Mouse (Mus musculus) adrenal gland, postnatal 36 days (tissue): Measurements from ENCODE around the gene Fuca1. TPM values are rescaled to one million over a fixed set of nuclear protein-coding genes. Genes with fewer than 3 reads are reported as not detected.
A peak's percentile ranks its signal among the peaks of the same experiment; 100 is the strongest.

ENCODE experiments used
- DNase-seq, 2 experiments: peaks; one replicate each; pipeline ENCODE4 v3.0.0; 2021; ENCODE audit warnings: mixed read lengths in 1 of 2
- total RNA-seq, 2 experiments: library from RNA; stranded (reverse); gene quantifications; 2 replicates each; pipeline ENCODE4 v1.2.3; 2021

The Fuca1 gene
- total RNA-seq, 2 experiments from 2014 or later = 84.1 to 87.4 TPM

DNA sequence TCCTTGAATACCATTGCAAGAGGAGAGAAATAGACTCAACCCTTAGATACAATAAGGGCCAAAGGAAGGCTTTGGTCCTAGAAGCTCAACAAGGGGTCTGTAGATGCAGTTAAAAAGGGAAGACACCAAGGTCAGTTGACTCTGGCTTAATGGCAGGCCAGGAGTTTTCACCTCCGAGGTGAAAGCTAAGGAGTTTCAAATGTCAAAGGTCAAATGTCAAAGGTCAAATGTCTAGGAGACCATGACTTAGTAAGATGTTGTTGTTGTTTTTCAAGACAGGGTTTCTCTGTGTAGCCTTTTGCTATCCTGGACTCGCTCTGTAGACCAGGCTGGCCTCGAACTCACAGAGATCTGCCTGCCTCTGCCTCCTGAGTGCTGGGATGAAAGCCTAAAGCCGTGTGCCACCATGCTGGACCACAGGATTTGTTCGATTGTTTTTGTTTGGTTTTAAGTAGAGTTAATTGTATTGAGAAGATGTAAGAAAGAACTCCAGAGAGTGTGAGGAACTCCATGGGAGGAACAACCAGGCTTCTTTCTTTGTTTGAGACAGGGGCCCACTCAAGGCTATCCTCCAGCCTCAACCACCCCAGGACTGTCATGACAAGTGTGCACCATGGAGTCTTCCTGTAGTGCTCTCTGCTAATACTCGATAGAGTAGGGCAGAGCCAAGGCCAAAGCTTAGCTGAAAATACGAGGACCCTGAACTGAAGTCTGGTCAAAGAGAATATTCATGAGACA is 31.2 kb upstream of the Fuca1 start:
- DNase-seq = no peak

DNA sequence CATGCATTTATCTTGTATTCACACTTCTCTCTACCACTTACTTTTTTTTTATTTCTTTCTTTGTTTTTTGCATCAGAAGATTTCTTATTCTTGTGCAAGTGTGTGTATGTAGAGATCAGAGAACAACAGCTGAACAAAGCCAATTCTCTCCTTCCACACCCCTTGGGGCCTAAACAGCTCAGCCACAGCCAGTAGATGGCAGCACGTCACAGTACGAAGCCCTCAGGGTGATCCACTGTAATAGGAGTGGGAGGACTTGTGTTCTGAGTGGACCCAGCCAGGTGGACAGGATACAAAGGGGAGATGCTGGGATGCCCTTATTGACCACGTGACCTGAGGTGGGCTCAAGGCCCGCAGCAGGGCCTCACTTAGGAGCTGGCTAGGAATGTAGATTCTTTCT is 30.7 kb upstream of the Fuca1 start:
- DNase-seq = peak; percentile 83 to 89

DNA sequence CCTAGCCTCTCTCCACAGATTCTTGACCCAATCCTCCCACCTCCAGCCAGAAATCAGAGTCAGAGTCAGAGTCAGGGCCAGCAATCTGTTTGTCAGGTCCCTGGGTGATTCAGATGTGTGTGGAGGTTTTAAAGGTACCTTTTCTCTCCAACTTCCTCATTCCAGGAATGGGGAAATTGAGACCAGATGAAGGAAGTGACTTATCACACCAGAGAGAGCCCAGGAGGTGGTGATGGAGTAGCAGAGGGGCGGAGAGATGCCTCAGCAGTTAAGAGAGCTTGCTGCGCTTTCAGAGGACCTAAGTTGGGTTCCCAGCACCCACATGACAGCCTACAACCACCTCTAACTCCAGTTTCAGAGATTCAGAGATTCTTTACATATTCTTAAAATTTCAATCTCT is 29.0 kb upstream of the Fuca1 start:
- no peak for DNase-seq

DNA sequence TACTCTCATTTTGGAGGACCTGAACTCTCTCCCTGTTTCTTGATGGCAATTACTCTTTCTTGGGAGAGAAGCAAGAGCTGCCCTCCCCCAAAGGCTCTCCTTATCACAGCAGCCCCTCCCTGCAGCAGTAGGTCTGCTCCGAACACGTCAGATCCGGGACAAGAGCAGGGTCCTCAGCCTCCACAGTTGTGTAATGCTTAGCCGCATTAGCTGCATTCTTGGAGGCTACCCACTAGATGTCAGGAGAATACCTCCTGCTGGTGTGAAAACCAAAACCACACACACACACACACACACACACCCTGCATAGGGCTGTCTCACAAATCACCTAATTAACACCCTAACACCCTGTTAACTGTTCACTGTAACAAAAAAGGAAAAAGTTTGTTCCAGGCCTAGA is 27.7 kb upstream of the Fuca1 start:
- DNase-seq = no peak

DNA sequence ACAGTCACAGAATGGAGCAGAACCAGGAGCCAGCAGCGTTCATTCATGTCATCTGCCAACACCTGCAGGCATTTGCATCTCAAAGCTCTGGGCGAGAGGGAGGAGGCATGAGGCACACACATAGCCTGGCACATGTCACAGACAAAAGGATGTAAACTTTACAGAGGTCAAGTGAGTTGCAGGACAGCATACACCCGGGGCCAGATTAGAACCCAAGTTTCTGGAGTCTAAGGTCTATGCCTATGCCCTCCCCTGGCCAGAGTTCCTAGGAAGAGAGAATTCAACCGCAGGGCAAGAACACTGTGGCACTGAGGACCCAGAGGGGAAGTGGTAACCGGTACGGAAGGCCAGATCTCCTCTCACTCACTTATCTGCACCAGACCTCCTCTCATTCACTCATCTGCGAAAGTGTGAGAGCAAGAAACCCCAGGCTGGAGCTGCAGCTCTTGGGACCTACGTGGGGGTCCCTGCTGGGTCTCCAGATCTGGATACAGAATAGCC is 25.4 kb upstream of the Fuca1 start, which contains the start of gene Cnr2:
Gene Cnr2, plus strand, starts transcription at position 324 of the 501 bp plus-strand sequence.
- DNase-seq = no peak

DNA sequence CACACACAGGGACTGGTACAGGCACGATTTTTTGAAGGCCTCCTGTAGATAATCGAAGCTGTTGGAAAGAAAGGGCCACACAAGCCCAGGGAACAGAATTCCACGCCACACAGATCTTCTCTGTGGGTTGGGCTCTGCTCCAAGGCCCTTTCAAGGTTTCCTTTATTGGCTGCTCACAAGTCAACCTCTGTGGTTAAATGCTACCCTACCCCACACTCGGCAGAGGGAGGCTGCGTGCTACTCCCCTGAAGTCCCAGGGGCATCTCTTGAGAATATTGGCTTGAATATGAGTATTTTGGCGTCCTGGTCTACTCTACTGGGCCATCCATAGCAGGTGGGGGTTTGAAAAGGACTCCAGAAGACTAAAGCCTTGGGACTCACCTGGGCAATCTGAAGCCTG is 24.4 kb upstream of the Fuca1 start:
- no peak for DNase-seq

DNA sequence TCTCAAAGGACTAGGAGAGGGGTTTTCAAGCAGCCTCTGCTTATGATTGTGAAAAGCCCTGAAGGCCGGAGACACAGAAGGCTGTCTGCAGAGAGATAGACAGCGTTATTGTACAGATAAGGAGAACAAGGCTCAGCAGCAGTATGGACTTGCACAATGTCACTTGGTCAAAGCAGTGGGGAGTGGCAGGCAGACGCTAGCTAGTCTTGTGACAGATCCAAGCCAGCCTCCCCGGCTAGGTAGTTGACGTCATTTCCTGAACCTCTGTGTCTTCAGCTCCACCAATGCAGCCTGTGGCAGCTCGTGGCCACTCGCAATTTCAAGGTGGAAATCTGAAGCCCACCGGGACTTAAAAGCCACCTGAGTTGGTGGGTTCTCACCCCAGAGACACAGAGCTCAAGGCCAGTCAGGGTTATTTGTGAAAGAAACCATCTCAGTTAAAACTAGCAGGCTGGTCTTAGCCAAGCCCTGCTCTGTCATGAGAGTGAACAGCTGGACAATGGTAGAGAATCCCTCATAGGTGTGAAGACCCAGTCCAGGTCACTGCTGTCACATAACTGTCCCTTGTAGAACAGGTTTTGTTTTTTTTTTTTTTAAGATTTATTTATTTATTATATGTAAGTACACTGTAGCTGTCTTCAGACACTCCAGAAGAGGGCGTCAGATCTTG is 22.0 kb upstream of the Fuca1 start:
- peak; percentile 39 to 49 for DNase-seq

DNA sequence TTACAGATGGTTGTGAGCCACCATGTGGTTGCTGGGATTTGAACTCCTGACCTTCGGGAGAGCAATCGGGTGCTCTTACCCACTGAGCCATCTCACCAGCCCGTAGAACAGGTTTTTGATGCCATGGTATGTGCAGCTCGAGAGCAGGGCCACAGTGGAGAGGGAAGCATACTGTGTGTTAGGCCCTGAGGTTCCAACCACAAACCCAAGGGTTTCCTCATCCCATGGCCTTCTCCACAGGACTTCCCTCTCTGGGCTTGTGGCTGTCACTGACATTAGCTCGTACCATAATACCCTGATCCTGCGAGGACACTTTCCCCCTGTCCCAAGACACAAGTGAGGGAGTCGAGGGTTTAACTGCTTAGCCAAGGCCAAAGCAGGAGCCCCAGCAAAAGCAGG is 21.5 kb upstream of the Fuca1 start:
- no peak for DNase-seq

DNA sequence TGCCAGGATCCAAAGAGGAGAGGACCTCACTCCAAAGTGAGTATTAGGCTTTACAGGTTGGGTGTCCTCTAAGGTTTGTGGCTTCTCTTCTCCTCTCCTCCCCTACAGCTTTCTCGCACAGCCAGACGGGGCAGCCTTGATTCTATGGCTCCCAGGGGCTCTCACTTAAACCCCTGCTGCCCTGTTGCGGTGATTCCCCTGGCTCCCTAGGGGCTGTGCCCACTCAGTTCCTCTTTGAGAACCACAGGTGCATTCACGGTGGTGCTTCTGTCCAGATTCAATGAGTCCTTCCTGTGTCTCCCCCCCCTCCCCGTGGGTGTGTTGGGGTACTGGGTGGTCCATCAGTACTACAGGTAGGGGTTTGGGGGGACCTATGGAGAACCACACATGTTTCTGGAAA is 20.5 kb upstream of the Fuca1 start:
- DNase-seq = no peak

DNA sequence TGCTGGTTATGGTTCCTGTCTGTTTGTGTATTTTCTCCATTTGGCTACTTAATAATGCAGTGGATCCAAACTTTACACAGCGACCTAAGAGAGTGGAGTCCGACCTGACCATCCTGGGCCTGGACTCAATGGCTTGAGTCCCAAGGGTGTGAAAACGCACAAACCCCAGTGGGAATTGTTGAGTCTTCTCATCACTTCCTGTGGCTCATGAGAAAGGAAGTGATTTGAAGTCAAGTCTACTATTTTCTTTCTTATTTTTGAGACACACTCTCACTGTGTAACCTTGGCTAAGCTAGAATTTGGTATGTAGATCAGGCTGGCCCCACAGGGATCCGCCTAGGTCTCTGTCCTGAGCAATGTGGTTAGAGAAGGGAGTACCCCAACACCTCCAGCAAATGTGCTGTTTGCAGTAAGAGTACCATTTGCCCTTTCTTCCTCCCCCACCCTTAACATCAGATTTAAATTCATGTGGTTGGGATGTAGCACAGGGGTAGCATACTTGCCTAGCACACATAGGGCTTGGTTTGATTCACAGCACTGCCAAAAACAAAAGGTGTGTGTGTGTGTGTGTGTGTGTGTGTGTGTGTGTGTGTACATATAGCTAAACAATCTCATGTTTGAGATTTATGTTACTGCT is 17.8 kb upstream of the Fuca1 start:
- no peak for DNase-seq

DNA sequence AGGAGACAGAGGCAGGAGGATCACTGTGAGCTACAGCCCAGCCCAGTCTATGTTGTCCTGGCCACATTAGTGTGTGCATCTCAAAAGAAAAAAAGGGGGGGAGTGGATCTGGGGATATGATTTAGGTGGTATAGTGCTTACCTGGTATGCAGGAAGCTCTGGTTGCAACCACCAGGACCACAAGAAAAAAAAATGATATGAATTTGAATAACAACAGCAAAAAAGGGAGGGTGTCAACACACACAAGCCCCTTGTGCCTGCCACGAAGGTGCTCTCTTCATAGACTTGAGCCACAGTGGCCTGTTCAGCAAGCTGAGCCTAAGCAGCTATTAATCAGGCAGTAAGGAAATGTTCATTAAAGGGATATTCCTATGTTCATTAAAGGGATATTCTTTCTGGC is 15.7 kb upstream of the Fuca1 start:
- no peak for DNase-seq

DNA sequence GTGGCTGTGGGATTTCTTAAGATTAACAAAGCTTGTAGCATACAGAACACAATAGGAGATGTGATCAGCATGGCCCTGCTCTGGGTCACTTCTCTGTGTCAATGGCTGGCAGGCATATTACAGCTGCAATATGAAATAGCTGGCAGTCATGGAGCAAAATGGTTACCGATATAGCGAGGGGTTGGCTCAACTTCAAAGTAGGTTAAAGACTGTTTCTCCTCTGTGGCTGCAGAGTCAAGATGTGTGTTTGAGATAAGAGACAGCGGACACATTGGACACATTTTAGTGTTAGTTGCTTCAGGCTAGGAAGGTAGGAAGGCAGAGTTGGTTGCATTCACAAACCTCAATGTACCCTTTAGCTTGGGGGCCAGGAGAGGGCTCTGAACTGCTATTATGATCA is 13.9 kb upstream of the Fuca1 start:
- no peak for DNase-seq

DNA sequence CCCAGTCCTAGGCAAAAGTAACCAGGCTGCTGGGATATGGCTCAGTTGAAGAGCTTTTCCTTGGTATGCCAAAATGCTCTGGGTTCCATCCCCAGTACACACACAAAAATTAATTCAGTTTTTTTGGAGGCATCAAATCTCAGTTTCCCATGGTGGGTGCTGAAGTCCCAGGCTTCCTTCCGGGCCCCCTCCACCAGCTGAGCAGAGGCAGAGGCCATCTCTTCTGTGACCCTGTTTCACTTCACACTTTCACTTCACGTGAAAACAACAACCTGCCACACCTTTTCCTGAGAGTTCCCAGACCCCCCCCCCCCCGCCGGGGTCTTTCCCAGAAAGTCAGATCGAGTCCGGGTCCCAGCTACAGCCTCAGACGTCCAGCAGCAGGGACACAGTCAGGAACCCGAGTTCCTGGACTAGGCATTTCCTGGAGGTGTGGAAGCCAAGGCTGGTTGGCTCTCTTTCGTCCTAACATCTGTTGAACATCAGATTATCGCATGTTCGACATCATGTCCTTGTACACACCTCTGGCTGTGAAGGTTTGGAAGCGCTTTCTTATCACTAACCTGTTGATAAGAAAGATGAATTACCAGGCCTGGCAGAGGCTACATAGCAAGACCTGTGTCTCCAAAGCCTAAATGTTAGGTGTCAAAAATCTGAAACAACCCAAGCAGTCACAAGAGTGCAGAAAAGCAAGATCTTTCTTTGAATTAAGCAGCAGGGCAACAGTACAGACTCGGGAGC is 11.0 kb upstream of the Fuca1 start:
- DNase-seq = no peak

DNA sequence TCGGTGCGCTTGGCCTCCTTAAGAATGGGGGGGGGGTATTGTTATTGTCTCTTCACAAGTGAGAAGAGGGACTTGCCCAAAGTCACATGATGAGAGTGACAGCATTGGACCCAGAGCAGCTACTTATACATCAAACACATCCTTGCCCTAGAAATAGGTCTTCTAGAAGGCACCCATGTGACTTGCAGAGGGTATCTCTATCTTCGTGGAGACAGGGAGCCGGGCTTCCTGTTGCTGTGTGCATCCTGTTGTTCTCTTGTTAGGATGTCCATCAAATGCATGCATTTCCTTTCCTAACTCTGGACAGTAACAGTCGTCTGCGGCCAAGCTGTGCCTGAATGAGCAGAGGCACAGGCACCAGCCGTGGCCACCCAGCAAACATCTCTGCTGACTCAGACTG is 9.0 kb upstream of the Fuca1 start:
- peak in 1 of 2 experiments; percentile 38 for DNase-seq

DNA sequence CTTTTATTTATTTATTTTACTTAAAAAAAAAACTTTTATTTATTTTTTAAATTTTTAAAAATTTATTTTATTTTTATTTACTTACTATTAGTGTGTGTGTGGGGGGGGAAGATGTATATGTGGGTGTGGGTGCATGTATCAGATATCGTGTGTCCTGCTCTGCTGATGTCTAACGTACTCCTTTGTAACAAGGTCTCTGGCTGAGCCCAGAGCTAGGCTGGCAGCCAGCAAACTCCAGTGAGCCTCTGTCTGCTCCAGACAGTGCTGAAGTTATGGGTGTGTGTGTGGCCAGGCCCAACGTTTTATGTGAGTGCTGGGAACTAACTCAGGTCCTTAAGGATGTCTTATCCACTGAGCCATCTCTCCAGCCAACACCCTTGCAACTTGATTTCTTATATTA is 8.4 kb upstream of the Fuca1 start:
- no peak for DNase-seq

DNA sequence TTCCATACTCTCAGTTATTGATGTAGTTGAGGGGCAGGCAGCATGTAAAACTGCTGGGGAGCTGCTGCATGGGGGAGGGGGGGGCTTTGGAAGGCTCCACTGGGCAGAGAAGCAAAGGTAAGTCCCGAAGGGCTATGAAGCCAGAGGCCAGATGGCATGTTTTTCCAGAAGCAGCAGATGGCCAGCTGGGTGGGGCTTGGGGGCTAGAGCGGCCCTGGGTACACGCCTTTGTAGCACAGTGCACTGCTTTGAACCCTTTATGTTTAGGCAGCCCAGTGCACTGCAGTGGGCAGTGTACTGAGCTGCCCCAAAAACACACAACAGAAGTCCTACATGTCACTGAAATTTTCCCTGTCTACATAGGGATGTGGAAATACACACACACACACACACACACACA is 7.7 kb upstream of the Fuca1 start:
- no peak for DNase-seq

DNA sequence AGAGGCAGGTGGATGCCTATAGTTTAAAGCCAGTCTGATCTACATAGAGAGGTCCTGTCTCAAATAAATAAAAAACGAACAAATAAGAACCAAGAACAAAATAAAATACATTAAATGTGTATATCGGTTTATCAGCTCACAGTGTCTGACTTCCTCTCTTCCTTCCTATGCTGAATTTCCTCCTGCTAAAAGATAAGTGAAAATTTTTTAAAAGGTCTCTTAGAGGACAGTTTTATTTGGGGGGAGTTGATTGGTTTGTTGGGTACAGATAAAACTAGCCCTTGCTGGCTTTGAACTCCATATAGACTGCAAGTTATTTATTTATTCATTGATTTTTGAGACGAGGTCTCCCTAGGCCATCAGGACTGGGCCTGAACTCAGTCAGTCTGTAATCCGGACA is 7.1 kb upstream of the Fuca1 start:
- DNase-seq = no peak

DNA sequence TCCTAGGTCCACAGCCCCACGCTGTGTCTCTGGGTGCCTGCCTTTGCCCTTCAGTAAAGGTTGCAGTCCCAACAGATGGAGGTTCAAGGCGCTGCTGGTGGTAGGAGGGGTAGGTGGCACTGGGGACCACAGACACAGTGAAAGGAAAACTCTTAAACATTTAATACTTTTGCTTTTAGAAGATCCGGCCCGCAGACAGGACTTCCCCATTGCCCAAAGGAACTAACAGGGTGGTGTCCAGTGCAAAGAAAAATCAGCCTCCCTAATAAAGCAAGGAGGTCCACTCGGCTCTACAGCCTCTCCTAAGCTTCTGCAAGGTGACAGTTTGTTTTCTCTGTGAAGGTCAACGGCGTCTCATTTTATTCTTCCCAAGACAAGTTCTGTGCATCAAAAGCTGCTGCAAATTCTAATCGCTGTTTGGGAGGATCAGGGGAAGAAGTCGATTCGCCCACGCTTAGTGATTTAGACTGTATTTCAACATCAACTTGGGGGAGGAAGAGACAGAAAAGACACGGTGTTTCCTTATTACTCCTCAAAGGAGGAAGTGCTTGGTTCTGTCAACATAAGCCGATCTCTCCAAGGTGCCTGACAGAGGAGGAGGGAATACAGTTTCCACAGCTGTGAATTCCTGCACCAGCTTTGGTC is 1.8 kb upstream of the Fuca1 start:
- no peak for DNase-seq

DNA sequence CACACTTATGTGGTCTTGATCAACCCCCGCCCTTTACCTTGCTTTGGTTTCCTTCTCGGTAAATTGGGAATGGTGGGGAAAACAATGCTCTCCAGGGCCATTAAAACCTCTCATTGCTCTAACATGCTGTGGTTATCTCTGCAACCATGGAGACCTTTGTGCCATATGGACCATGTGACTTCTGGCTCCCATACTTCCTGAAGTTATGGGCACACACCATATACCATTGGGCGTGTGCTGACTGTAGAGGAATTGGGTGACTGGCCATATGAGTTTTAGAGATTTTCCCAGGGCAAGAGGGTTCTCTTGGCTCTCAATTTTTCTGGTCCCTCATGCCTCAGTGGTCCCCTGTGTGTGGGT is 1.3 kb upstream of the Fuca1 start:
- no peak for DNase-seq

DNA sequence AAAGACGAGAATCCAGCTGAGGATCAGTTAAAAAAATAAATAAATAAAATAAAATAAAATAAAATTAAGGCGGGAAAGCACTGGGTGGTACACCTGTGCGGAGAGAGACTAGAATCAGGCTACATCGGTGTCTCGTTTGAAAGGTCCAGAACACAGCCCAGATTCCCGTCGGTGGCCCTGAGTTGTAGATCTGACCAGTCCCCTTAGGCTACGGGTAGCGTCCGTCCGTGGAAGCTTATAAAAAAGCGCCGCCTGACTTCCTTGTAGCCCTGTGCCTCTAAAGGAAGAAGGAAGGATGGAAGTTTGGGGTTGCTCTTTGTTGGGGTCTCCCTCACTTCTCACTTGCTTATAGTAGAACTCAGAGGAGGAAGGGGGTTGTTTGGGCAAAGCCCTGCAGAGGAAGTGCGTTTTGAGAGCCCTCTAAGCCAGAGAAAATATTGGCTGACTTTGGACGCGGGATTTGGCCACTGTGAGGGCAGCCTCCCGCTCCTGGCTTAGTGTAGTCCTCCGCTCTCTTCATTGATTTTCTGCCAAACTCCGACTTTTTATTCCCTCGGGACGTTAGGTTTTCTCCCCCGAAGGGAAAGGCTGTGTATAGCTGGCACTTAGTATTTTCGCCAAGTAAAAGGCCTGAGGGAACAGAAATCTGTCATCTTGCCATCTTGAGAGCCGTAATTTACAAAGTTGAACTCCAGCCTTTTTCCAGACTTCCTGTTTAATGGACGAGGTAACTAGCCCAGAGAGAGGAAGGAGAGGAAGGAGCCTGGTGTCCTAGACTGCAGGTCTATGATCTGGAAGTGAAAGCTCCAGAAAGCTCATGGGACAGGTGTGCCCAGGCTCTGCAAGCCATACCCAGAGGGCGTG is 954 bp downstream of the Fuca1 start:
- peak in 1 of 2 experiments; percentile 40 for DNase-seq

DNA sequence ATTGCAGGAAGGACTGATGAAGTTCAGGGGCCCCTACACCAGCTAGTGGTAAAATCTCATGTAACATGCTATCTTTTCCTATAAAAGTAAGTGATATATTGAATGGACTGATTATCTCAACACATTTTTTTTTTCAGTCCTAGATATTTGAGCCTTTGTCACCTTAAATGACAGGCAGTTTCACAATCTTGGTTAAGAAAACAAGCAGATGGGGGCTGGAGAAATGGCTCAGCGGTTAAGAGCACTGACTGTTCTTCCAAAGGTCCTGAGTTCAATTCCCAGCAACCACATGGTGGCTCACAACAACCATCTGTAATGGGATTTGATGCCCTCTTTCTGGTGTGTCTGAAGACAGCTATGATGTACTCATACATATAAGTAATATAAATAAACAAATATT is 1.7 kb downstream of the Fuca1 start:
- DNase-seq = no peak
